Mouse (Mus musculus) c-Kit-positive CD71-positive TER-119-positive erythroid progenitor cells, embryonic 14.5 days (primary cell): Measurements from ENCODE around the gene Ttc30b.
"Not testable (repeated sequence)": the region's sequence is repeated elsewhere in the genome, so short reads cannot be mapped to it uniquely, and the experiment has no call there.

Experiments
- DNase-seq: peaks from one replicate; pipeline ENCODE4 v3.0.0-alpha.2; 2013; ENCODE audit warnings: low spot score

Ttc30b gene

DNA sequence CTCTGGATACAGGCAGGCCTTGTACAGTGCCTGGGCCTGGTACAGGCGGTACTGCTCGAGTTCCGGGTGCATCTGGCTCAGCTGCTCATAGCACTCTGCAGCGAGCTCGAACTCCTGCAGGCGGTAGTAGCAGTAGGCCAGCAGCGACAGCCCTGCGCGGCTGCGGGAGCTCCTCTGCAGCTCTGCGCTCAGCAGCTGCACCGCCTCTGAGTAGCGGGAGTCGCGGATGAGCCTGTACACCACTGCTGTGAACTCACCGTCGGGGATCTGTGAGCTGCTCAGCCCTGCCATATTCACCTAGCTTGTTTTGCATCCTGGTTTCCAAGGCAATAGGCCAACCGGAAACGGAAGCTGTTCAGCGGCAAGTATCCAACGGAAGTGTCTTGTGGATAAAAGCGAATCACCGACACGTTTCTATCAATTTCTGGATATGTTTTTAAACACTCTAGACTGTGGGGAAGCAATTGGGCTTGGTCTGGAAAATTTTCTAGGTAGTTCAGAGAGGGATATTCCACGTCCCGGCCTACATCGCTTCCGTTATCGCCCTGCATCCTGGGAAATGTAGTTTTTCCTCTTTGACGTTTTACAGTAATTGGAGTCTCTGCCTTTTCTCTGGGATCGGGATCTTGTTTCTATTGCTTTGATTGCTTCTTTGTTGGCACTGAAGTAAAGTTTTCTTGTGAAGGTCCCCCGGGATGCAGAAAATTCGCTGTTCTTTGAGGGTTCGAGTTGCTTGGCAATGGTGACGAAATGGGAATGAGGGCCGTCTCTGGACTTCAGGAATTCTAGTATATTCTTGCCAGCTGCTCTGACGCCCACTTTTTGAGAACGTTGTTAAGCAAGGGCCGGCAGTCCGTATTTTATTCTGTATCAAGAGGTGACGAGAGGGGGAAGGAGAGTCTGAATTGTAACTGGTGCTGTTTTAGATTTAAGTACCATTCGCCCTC is at the start of gene Ttc30b:
TSS of gene Ttc30b (minus strand) at position 469 of the 947 bp plus-strand sequence.
- peak; percentile 59 for DNase-seq

GRCm38 (mm10) chr2:75987739-75988138 is 49.4 kb upstream of the Ttc30b start:
- no peak for DNase-seq

GRCm38 (mm10) chr2:75985124-75985523 is 46.7 kb upstream of the Ttc30b start:
- no peak for DNase-seq

DNA sequence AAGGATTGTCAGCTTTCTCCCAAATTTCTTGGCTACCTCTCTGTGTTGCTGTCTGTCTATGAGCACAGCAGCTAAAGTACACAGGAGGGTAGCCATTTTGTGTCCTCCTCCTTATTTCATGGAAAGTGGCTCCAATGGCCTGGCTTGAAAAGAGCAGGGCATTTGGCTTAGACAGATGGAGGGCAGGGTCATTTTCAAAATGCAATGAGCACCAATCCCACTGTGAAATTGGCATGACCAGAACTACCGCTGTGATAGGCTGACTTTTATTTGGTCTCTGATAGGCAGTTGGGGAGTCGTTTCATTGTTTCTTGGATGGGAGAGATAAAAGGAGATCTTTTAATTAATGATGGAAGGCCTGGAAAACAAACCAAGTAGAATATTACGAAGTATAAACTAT is 45.5 kb upstream of the Ttc30b start:
- no peak for DNase-seq

DNA sequence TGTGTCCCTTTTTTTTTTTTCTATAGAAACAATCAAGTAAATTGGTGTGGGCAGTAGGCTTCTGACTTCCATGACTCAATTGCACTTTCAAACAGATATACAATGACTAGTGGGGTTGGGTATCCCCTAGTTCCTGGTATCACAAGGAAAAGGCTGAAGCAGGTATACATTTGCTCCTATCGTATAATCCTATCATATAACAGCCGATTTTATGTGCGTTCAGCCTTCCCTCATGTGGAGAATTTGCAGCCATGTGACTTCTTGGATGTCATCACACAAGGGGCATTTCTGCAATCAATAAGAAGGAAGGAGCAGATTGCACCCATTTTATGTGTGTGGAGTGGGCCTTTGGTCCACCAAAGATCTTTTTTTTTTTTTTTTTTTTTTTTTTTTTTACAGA is 44.7 kb upstream of the Ttc30b start:
- DNase-seq = no peak

- no peak for DNase-seq
Observed at GRCm38 (mm10) chr2:75982626-75983025, 44.2 kb upstream of the Ttc30b start.

GRCm38 (mm10) chr2:75981440-75982081 is 43.2 kb upstream of the Ttc30b start, which contains the start of gene Ttc30a1:
Gene Ttc30a1 (minus strand): TSS chr2:75981967.
- peak; percentile 74 for DNase-seq

DNA sequence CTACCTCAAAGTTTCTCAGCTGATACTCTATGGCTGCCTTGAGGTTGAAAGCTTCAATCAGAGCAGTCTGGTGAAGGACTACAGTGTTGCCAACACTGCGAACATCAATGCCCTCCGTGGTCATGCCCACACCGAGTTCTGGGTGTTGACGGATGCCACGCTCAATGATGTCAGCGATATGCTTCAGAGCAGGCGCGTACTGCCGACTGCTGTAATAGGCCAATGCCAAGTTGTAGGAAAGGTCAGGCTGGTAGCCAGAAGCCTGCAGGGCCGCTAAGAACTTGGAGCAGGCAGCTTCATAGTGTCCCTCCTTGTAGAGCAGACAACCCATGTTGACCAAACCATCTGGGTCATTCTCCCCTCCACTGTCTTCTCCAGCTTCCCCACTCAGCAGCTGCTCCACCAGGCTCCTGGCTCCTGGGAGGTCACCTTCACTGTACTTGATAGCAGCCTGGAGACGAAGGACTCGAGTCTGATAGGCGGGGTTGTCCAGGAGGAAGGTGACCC is 42.6 kb upstream of the Ttc30b start:
- not testable (repeated sequence) for DNase-seq

DNA sequence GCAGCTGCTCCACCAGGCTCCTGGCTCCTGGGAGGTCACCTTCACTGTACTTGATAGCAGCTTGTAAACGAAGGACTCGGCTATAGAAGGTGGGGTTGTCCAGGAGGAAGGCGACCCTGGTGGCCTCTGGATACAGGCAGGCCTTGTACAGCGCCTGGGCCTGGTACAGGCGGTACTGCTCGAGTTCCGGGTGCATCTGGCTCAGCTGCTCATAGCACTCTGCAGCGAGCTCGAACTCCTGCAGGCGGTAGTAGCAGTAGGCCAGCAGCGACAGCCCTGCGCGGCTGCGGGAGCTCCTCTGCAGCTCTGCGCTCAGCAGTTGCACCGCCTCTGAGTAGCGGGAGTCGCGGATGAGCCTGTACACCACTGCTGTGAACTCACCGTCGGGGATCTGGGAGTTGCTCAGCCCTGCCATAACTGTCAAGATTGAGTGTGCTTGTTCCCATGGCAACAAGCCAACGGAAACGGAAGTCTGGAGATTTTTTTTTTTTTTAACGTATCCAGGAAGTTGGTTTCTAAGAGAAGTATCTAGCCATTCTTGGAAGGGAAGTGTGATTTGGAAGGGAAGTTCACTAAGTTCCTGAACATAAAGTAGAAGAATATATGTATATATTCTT is 39.5 kb upstream of the Ttc30b start, which contains the start of gene Ttc30a2:
TSS of gene Ttc30a2 (minus strand) at position 419 of the 617 bp plus-strand sequence.
- not testable (repeated sequence) for DNase-seq

DNA sequence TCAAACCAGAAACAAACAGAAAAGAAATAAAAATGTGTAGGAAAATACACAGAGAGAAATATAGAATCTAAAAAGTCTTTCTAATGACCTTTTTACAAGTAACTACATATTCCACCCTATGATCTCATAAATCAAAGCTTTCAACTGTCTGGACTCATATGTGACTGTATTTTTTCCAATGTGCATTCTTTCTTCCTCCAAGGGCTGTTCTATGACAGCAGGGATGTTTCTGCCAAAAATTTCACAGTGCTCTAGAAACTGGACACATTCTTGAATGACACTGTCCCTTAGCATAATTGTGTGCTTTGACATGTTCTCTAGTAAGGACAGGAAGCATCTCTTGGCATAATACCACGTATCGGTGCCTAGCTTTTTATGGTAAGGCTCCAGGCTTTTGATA is 37.7 kb upstream of the Ttc30b start:
- not testable (repeated sequence) for DNase-seq

GRCm38 (mm10) chr2:75974131-75974530 is 35.7 kb upstream of the Ttc30b start:
- DNase-seq = no peak

- peak; percentile 41 for DNase-seq
Observed at GRCm38 (mm10) chr2:75964972-75965371, 26.6 kb upstream of the Ttc30b start.

DNA sequence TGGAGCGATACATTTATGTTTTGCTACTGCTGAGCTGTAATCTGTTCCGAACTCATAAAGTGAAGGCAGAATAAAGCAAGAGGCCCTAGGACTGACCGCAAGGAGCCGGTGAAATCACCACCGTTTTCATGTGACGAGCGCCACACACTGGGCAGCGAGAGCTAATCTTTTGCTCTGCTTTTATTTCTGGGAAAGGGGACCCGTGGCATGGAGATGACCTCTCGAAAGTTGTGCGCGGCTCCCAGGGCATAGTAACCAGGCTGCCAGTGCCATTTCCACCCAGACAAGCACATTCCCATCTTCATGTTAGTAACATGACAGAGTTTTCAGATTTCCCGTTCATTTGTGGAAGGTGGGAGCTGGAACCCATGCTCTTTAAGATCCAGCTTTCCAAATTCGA is 26.1 kb upstream of the Ttc30b start:
- DNase-seq = peak; percentile 16

GRCm38 (mm10) chr2:75964051-75964450 is 25.7 kb upstream of the Ttc30b start:
- DNase-seq = no peak

DNA sequence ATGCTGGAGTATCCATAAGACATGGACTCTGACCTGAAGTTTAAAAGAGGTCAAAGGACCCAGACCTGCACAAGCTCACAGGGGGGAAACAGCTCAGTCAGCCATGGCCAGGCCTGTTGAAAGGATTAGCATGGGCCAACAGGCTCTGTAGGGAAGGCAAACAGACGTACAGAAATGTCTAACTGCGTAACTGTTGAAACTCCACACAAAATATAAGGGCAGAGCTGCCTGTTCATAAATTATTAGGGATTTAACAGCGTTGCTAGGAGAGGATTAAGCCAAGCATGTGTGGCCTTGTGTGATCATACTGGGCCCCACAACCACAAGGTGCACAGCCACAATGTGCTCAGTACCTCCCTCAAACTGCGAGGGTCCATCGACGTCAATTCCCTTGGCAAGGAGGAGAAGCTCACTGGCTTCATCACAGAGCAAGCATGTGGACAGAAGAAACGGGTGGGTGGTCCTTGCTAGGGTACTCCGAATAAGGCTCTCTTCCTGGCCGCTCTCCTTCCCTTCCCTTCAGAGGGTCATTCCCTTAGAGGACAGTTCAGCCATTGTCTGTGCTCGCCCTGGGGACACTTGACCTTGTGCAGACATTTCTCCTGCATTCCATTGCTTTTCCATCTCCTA is 24.9 kb upstream of the Ttc30b start:
- DNase-seq = no peak

- no peak for DNase-seq
Observed at GRCm38 (mm10) chr2:75960366-75961330, 22.3 kb upstream of the Ttc30b start.

GRCm38 (mm10) chr2:75959850-75960365 is 21.5 kb upstream of the Ttc30b start:
- DNase-seq = no peak

- DNase-seq = no peak
Observed at GRCm38 (mm10) chr2:75959183-75959849, 20.9 kb upstream of the Ttc30b start.

GRCm38 (mm10) chr2:75955709-75956108 is 17.3 kb upstream of the Ttc30b start:
- DNase-seq = no peak

DNA sequence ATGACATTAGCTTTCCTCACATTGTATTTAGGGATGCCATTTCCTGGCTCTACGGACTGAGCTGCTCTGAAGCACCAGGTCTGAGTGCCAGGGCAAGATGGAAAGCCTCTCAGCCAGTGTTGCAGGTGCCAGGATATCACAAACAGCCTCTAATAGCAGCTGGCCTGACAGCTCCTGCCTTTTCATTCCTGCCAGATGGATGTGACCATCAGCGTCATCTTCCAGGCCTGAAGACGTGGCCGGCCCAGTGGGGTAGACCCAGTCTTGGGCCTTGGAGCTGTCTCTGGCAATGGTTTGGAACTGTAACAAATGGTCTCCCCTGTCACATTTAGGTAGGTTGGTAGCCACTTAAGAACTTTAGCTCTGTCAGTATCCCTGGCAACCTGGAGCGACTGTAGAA is 14.9 kb upstream of the Ttc30b start:
- DNase-seq = no peak
